Mouse (Mus musculus) heart, adult 2 months (tissue): ENCODE results near the gene Olfr611. TPM values are rescaled to one million over a fixed set of nuclear protein-coding genes. Genes with fewer than 3 reads are reported as not detected.
"Not testable (repeated sequence)": the region's sequence is repeated elsewhere in the genome, so short reads cannot be mapped to it uniquely, and the experiment has no call there.

ENCODE experiments used
- DNase-seq, 2 experiments: peaks; one replicate each; pipeline ENCODE4 v3.0.0; 2021
- H3K27ac ChIP-seq: fragments of 200-600 bp; 2 replicates; pipeline ENCODE4 v1.8.1; 2022
- H3K27me3 ChIP-seq: fragments of 200-500 bp; 2 replicates; pipeline ENCODE4 v1.6.1; 2012; ENCODE audit warnings: mild to moderate bottlenecking, low read length, inconsistent platforms, mixed read lengths; ENCODE audit not compliant: control insufficient read depth, insufficient read depth
- H3K36me3 ChIP-seq: fragments of 200-500 bp; 2 replicates; pipeline ENCODE4 v1.6.1; 2012; ENCODE audit warnings: low read length, inconsistent platforms; ENCODE audit not compliant: control insufficient read depth, insufficient read depth
- H3K4me1 ChIP-seq: fragments of 200-500 bp; 2 replicates; pipeline ENCODE4 v1.6.1; 2011; ENCODE audit warnings: low read length; ENCODE audit not compliant: control insufficient read depth, insufficient read depth
- H3K4me3 ChIP-seq: fragments of 200-600 bp; 2 replicates; pipeline ENCODE4 v1.8.1; 2022
- H3K79me2 ChIP-seq: fragments of 200-500 bp; replicated peaks from 2 replicates; pipeline ENCODE4 v1.6.1; 2012; ENCODE audit warnings: mild to moderate bottlenecking, inconsistent platforms, low read length, moderate library complexity, mixed read lengths; ENCODE audit not compliant: control insufficient read depth, insufficient read depth
- H3K9ac ChIP-seq: fragments of 200-500 bp; 2 replicates; pipeline ENCODE4 v1.6.1; 2012; ENCODE audit warnings: low read depth, mild to moderate bottlenecking, control low read depth, inconsistent platforms, low read length, mixed read lengths
- CTCF ChIP-seq: fragments of 200-600 bp; IDR thresholded peaks from 2 replicates; pipeline ENCODE4 v1.8.1; 2022; ENCODE audit warnings: antibody characterized with exemption, mild to moderate bottlenecking, moderate library complexity
- EP300 ChIP-seq: fragments of 200-500 bp; IDR thresholded peaks from 2 replicates; pipeline ENCODE4 v1.6.1; 2011; ENCODE audit warnings: low read depth, low read length, control low read depth; ENCODE audit not compliant: insufficient read depth
- POLR2A ChIP-seq: fragments of 200-500 bp; IDR thresholded peaks from 2 replicates; pipeline ENCODE4 v1.6.1; 2011; ENCODE audit warnings: mild to moderate bottlenecking, low read depth, low read length, control low read depth; ENCODE audit not compliant: insufficient read depth
- WGBS: fragments of 180-500 bp; shearing (Covaris S2); methylation state at CpG from one replicate; pipeline ENCODE4 v1.1.7; 2018; 5-methylcytosine and 5-hydroxymethylcytosine counted together
- intact Hi-C: fragments of 180-260 bp; cut with DNase I; formaldehyde crosslinking; loops from one replicate; pipeline ENCODE4 v1.15.1; 2025
- polyA plus RNA-seq: library from polyadenylated mRNA; depleted of rRNA; stranded (reverse); fragments of >200 nt; gene quantifications from 2 replicates; pipeline ENCODE4 v1.2.3, GENCODE M21; 2012; rRNA removed
- total RNA-seq, 2 experiments: library from RNA; stranded (reverse); gene quantifications; 2 replicates each; pipeline ENCODE4 v1.2.3; 2021

Gene Olfr611
- total and polyA plus RNA-seq, 3 experiments = not detected

DNA sequence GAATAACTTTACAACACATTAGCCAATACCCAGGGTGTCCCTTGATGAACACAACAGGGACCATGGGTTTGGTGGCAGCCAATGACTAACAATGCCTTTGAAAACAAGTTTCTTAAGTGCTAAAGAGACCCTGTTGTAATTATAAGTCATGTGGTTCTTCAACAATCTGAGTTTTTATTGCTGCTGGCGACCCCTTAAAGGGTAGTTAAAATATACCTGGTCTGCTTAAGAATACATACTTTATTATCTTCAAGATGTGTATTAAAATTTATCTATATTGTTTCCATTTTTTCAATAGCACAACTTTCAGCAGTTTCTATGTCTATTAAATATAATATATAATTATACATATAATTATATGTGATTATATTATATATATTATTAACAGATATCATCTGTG, 22.7 kb downstream of the Olfr611 start, which contains the start of gene Olfr609:
Gene Olfr609 (minus strand): TSS at position 101 of the 400 bp plus-strand sequence.
- WGBS = 56% methylated on average over 1 of the region's 1 CpGs
- Histone ChIP-seq H3K36me3 (no peaks in the 10 kb centered on the region), H3K79me2 (no peaks in the 10 kb centered on the region), H3K4me3 (no peak within 1 kb of the TSS), H3K4me1 (no peaks in the 10 kb centered on the region), H3K9ac (no peak within 1 kb of the TSS), H3K27me3 (no peaks in the 10 kb centered on the region), H3K27ac (no peak within 1 kb of the TSS)
- TF ChIP-seq EP300 (no peak), POLR2A (no peak), CTCF (no peak)
- intact Hi-C loops = no loop called here
- no peak for DNase-seq

- 83% methylated on average over 9 of the region's 9 CpGs for WGBS
- H3K27ac ChIP-seq, H3K9ac ChIP-seq, H3K79me2 ChIP-seq, intact Hi-C loops, H3K4me3 ChIP-seq, H3K4me1 ChIP-seq, H3K36me3 ChIP-seq, H3K27me3 ChIP-seq, DNase-seq: not testable (repeated sequence)
These were observed 43.5 kb downstream of the Olfr611 start for GRCm38 (mm10) chr7:103477106-103477505.

- intact Hi-C loops = no loop called here
- H3K4me3 ChIP-seq = no peak within 1 kb of the TSS
- no peak for DNase-seq
- no peak within 1 kb of the TSS for H3K27ac ChIP-seq
- TF ChIP-seq EP300 = no peak
- TF ChIP-seq CTCF = no peak
- no peak for TF ChIP-seq POLR2A
- no peaks in the 10 kb centered on the region for H3K79me2 ChIP-seq
- no peak within 1 kb of the TSS for H3K9ac ChIP-seq
- no peaks in the 10 kb centered on the region for H3K4me1 ChIP-seq
- H3K27me3 ChIP-seq = no peaks in the 10 kb centered on the region
- H3K36me3 ChIP-seq = no peaks in the 10 kb centered on the region
These were observed 51.1 kb downstream of the Olfr611 start, which contains the start of gene Olfr608 for GRCm38 (mm10) chr7:103469577-103469976. Olfr608 (plus strand) TSS chr7:103469877.

Other genes starting within 250 kb of the Olfr611 start
- gene Olfr596, start 215.2 kb downstream of the Olfr611 start, total RNA-seq = not detected
- gene Olfr596, start 215.2 kb downstream of the Olfr611 start, polyA plus RNA-seq = not detected in 2 replicates
- gene Olfr597, start 204.5 kb downstream of the Olfr611 start, total RNA-seq = not detected
- not detected in 2 replicates for gene Olfr597, start 204.5 kb downstream of the Olfr611 start, polyA plus RNA-seq
- not detected for gene Olfr598, start 197.3 kb downstream of the Olfr611 start, total RNA-seq
- gene Olfr598, start 197.3 kb downstream of the Olfr611 start, polyA plus RNA-seq = not detected in 2 replicates
- gene Olfr599, start 184.9 kb downstream of the Olfr611 start, total RNA-seq = not detected
- not detected in 2 replicates for gene Olfr599, start 184.9 kb downstream of the Olfr611 start, polyA plus RNA-seq
- not detected for gene Olfr600, start 171.2 kb downstream of the Olfr611 start, total RNA-seq
- not detected in 2 replicates for gene Olfr600, start 171.2 kb downstream of the Olfr611 start, polyA plus RNA-seq
- gene Olfr601, start 158.2 kb downstream of the Olfr611 start, total RNA-seq = not detected
- gene Olfr601, start 158.2 kb downstream of the Olfr611 start, polyA plus RNA-seq = not detected in 2 replicates
- gene Olfr603, start 134.7 kb downstream of the Olfr611 start, total RNA-seq = not detected
- not detected in 2 replicates for gene Olfr603, start 134.7 kb downstream of the Olfr611 start, polyA plus RNA-seq
- gene Usp17lc, start 105.8 kb downstream of the Olfr611 start, total RNA-seq = not detected
- gene Usp17lc, start 105.8 kb downstream of the Olfr611 start, polyA plus RNA-seq = not detected in 2 replicates
- not detected for gene Olfr605, start 75.4 kb downstream of the Olfr611 start, total RNA-seq
- gene Olfr605, start 75.4 kb downstream of the Olfr611 start, polyA plus RNA-seq = not detected in 2 replicates
- not detected for gene Olfr606, start 71.8 kb downstream of the Olfr611 start, total RNA-seq
- gene Olfr606, start 71.8 kb downstream of the Olfr611 start, polyA plus RNA-seq = not detected in 2 replicates
- gene Olfr607, start 56.7 kb downstream of the Olfr611 start, total RNA-seq = not detected
- not detected in 2 replicates for gene Olfr607, start 56.7 kb downstream of the Olfr611 start, polyA plus RNA-seq
- gene Olfr608, start 51.0 kb downstream of the Olfr611 start, total RNA-seq = not detected
- not detected in 2 replicates for gene Olfr608, start 51.0 kb downstream of the Olfr611 start, polyA plus RNA-seq
- not detected for gene Olfr609, start 22.8 kb downstream of the Olfr611 start, total RNA-seq
- not detected in 2 replicates for gene Olfr609, start 22.8 kb downstream of the Olfr611 start, polyA plus RNA-seq
- not detected for gene Olfr610, start 8.7 kb downstream of the Olfr611 start, total RNA-seq
- not detected in 2 replicates for gene Olfr610, start 8.7 kb downstream of the Olfr611 start, polyA plus RNA-seq
- gene Olfr612, start 21.9 kb upstream of the Olfr611 start, total RNA-seq = not detected
- gene Olfr612, start 21.9 kb upstream of the Olfr611 start, polyA plus RNA-seq = not detected in 2 replicates
- not detected for gene Olfr613, start 27.2 kb upstream of the Olfr611 start, total RNA-seq
- gene Olfr613, start 27.2 kb upstream of the Olfr611 start, polyA plus RNA-seq = not detected in 2 replicates
- gene Olfr615, start 35.2 kb upstream of the Olfr611 start, total RNA-seq = not detected
- not detected in 2 replicates for gene Olfr615, start 35.2 kb upstream of the Olfr611 start, polyA plus RNA-seq
- not detected for gene Olfr616, start 48.3 kb upstream of the Olfr611 start, total RNA-seq
- gene Olfr616, start 48.3 kb upstream of the Olfr611 start, polyA plus RNA-seq = not detected in 2 replicates
- gene Olfr617, start 52.2 kb upstream of the Olfr611 start, total RNA-seq = not detected
- gene Olfr617, start 52.2 kb upstream of the Olfr611 start, polyA plus RNA-seq = not detected in 2 replicates
- not detected for gene Olfr618, start 69.3 kb upstream of the Olfr611 start, total RNA-seq
- not detected in 2 replicates for gene Olfr618, start 69.3 kb upstream of the Olfr611 start, polyA plus RNA-seq
- gene Olfr619, start 79.7 kb upstream of the Olfr611 start, total RNA-seq = not detected
- gene Olfr619, start 79.7 kb upstream of the Olfr611 start, polyA plus RNA-seq = not detected in 2 replicates
- gene Olfr620, start 91.7 kb upstream of the Olfr611 start, total RNA-seq = not detected
- not detected in 2 replicates for gene Olfr620, start 91.7 kb upstream of the Olfr611 start, polyA plus RNA-seq
- not detected for gene Olfr622, start 121.9 kb upstream of the Olfr611 start, total RNA-seq
- not detected in 2 replicates for gene Olfr622, start 121.9 kb upstream of the Olfr611 start, polyA plus RNA-seq
- not detected for gene Olfr623, start 142.9 kb upstream of the Olfr611 start, total RNA-seq
- gene Olfr623, start 142.9 kb upstream of the Olfr611 start, polyA plus RNA-seq = not detected in 2 replicates
- not detected for gene Olfr624, start 150.3 kb upstream of the Olfr611 start, total RNA-seq
- 0.03 TPM in 1 of 2 replicates, not detected in the other for gene Olfr624, start 150.3 kb upstream of the Olfr611 start, polyA plus RNA-seq
- not detected for gene Olfr625-ps1, start 161.9 kb upstream of the Olfr611 start, total RNA-seq
- not detected in 2 replicates for gene Olfr625-ps1, start 161.9 kb upstream of the Olfr611 start, polyA plus RNA-seq
- gene Olfr243, start 193.8 kb upstream of the Olfr611 start, total RNA-seq = not detected
- not detected in 2 replicates for gene Olfr243, start 193.8 kb upstream of the Olfr611 start, polyA plus RNA-seq
- gene Olfr628, start 209.5 kb upstream of the Olfr611 start, total RNA-seq = not detected
- gene Olfr628, start 209.5 kb upstream of the Olfr611 start, polyA plus RNA-seq = not detected in 2 replicates
- not detected for gene Olfr629, start 224.1 kb upstream of the Olfr611 start, total RNA-seq
- not detected in 2 replicates for gene Olfr629, start 224.1 kb upstream of the Olfr611 start, polyA plus RNA-seq
- not detected for gene Olfr630, start 236.5 kb upstream of the Olfr611 start, total RNA-seq
- not detected in 2 replicates for gene Olfr630, start 236.5 kb upstream of the Olfr611 start, polyA plus RNA-seq